Mouse (Mus musculus): ENCODE measurements around the gene Inhba. TPM values are rescaled to one million over a fixed set of nuclear protein-coding genes. Genes with fewer than 3 reads are reported as not detected.

Gene Inhba
- polyA plus RNA-seq, 1 experiment, result 1.8 TPM

DNA sequence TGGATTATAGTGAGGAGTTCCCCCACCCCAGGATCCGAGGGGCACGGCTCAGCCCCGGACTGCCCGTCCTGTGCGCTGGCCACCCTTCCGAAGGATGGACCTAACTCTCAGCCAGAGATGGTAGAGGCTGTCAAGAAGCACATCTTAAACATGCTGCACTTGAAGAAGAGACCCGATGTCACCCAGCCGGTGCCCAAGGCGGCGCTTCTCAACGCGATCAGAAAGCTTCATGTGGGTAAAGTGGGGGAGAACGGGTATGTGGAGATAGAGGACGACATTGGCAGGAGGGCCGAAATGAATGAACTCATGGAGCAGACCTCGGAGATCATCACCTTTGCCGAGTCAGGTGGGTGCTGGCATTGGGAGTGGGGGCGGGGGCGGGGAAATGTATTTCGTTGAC is 5.7 kb downstream of the Inhba start:
- TF ChIP-seq CTCF (IDR thresholded peaks at IDR 0.05; ENCODE audit: borderline replicate concordance, insufficient read depth, low read depth, low read length) (no peak), POLR2A (IDR thresholded peaks at IDR 0.05; ENCODE audit: borderline replicate concordance, insufficient read depth, low read length) (no peak)
- DNase-seq, result no peak
- H3K27me3 ChIP-seq (ENCODE audit: control insufficient read depth, insufficient read depth, low read length), result no peaks in the 10 kb centered on the region; the same call in 1 of the 2 replicates
- H3K27ac ChIP-seq (ENCODE audit: insufficient read depth, low read length), result no peak overlapping the region
- no peaks in the 10 kb centered on the region; the same call in 1 of the 2 replicates for H3K4me1 ChIP-seq (ENCODE audit: control insufficient read depth, insufficient read depth, low read length)
- H3K4me3 ChIP-seq (replicated peaks; ENCODE audit: insufficient read depth, low read depth, low read length), result peak overlapping the region; percentile 41
- 1% methylated on average over 20 of the region's 20 CpGs for WGBS

DNA sequence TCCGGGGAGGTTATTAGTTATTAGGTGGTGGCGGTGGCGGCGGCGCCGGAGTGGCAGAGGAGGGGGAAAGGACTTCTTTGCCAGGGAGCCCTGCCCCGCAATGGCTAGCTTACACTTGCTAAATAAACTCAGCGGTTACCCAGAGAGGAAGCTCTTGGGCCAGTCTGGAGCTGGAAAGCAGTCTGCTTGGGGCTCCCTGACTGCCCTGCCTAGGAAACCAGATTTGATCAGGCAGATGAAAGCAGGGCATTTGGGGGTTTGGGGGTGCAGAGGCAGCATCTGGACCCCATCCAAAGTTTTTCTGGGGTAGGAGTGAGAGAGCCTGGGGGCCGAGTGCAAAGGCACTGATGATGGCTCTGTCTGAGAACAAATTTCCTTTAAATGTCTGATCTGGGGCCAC is 6.1 kb downstream of the Inhba start:
- TF ChIP-seq POLR2A (IDR thresholded peaks at IDR 0.05; ENCODE audit: borderline replicate concordance, insufficient read depth, low read length) (no peak), CTCF (IDR thresholded peaks at IDR 0.05; ENCODE audit: borderline replicate concordance, insufficient read depth, low read depth, low read length) (no peak)
- DNase-seq, result no peak
- H3K27me3 ChIP-seq (ENCODE audit: control insufficient read depth, insufficient read depth, low read length), result no peaks in the 10 kb centered on the region; the same call in 1 of the 2 replicates
- 8% methylated on average over 9 of the region's 9 CpGs for WGBS
- no peak overlapping the region for H3K27ac ChIP-seq (ENCODE audit: insufficient read depth, low read length)
- no peaks in the 10 kb centered on the region; the same call in 1 of the 2 replicates for H3K4me1 ChIP-seq (ENCODE audit: control insufficient read depth, insufficient read depth, low read length)
- peak overlapping the region; percentile 41 for H3K4me3 ChIP-seq (replicated peaks; ENCODE audit: insufficient read depth, low read depth, low read length)

DNA sequence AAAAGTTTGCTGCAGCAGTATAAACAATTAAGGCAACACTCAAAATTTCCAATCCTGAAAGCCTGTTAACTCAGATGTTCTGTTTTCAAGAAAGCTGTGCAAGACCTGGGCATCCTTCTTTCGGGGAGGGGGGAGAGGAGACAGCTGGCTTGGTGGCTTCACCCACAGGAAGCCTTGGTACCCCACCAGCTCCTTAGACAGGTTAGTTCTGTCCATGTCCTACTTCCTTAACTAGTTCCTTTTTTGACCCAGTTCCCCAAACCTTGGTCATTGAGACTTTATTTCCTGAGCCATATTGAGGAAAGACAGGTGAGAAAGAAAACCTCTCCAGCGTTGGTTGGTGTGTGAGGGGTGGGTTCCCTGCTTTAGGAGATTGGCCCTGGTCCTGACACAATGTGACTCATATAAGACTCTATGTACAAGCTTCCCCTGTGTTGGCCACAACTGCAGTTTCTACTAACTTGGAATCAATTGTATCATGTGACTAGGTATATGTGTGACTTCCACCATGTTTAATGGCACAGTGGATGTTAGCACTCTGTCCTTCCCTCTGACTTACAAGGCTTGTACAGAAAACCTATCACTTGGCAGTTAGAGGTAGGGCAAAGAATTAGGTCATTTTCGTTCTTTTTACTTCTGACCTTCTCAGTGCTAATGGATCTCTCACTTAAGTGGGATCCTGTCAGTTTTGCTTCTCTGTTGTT is 7.3 kb downstream of the Inhba start:
- H3K27me3 ChIP-seq (ENCODE audit: control insufficient read depth, insufficient read depth, low read length), result no peaks in the 10 kb centered on the region; the same call in 1 of the 2 replicates
- 89% methylated on average over 3 of the region's 3 CpGs for WGBS
- no peak for DNase-seq
- no peak overlapping the region for H3K27ac ChIP-seq (ENCODE audit: insufficient read depth, low read length)
- no peak overlapping the region for H3K4me3 ChIP-seq (replicated peaks; ENCODE audit: insufficient read depth, low read depth, low read length)
- no peaks in the 10 kb centered on the region; the same call in 1 of the 2 replicates for H3K4me1 ChIP-seq (ENCODE audit: control insufficient read depth, insufficient read depth, low read length)
- TF ChIP-seq CTCF (IDR thresholded peaks at IDR 0.05; ENCODE audit: borderline replicate concordance, insufficient read depth, low read depth, low read length) (no peak), POLR2A (IDR thresholded peaks at IDR 0.05; ENCODE audit: borderline replicate concordance, insufficient read depth, low read length) (no peak)

DNA sequence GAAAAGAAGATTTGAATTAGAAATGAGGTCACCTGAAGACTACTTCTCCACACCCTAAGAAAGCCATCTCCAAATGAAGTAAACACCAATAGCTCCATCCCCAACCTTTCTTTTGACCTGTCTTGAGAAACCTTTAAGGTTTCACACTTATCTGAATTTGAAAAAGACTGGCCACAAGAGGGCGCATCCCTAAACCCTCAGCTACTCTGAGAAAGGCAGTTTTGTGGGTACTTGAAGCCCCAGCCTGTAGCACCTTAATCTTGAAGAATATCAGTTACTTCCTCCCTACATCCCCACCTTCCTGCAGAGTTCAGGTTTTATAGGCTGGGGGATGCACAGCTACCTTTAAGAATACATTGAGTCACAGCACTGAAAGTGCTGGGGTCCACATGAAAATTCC is 9.0 kb downstream of the Inhba start:
- DNase-seq, result peak in 1 of 2 experiments; percentile 15
- no peaks in the 10 kb centered on the region; the same call in 1 of the 2 replicates for H3K27me3 ChIP-seq (ENCODE audit: control insufficient read depth, insufficient read depth, low read length)
- H3K4me3 ChIP-seq (replicated peaks; ENCODE audit: insufficient read depth, low read depth, low read length), result no peak overlapping the region
- WGBS, result 6% methylated on average over 1 of the region's 1 CpGs
- H3K27ac ChIP-seq (ENCODE audit: insufficient read depth, low read length), result no peak overlapping the region
- no peaks in the 10 kb centered on the region; the same call in 1 of the 2 replicates for H3K4me1 ChIP-seq (ENCODE audit: control insufficient read depth, insufficient read depth, low read length)
- TF ChIP-seq POLR2A (IDR thresholded peaks at IDR 0.05; ENCODE audit: borderline replicate concordance, insufficient read depth, low read length) (no peak), CTCF (IDR thresholded peaks at IDR 0.05; ENCODE audit: borderline replicate concordance, insufficient read depth, low read depth, low read length) (no peak; the same call in 1 of the 2 replicates)

DNA sequence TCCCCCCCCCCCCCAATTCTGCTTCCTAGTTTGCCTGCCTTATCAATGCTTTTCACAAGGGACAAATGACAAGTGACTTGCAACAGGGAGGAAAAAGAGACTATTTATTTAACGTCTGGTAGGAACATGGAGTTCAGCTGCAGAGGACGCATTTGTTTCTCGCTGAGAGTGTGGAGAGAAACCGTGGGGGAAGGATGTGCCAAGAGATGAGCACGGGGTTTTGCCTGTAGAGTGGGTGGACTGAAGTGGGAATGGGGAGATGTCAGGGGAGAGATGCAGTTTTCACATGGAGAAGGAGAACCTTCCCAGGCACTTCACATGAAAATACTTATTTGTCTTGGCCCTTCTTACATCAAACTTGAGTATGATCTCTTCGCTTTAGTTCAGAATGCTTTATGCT is 9.5 kb downstream of the Inhba start:
- no peak for DNase-seq
- Histone ChIP-seq H3K4me3 (replicated peaks; ENCODE audit: insufficient read depth, low read depth, low read length) (no peak overlapping the region), H3K27ac (ENCODE audit: insufficient read depth, low read length) (no peak overlapping the region), H3K4me1 (ENCODE audit: control insufficient read depth, insufficient read depth, low read length) (no peaks in the 10 kb centered on the region; the same call in 1 of the 2 replicates), H3K27me3 (ENCODE audit: control insufficient read depth, insufficient read depth, low read length) (no peaks in the 10 kb centered on the region; the same call in 1 of the 2 replicates)
- WGBS, result 57% methylated on average over 6 of the region's 6 CpGs
- TF ChIP-seq CTCF (IDR thresholded peaks at IDR 0.05; ENCODE audit: borderline replicate concordance, insufficient read depth, low read depth, low read length), result no peak
- no peak for TF ChIP-seq POLR2A (IDR thresholded peaks at IDR 0.05; ENCODE audit: borderline replicate concordance, insufficient read depth, low read length)

DNA sequence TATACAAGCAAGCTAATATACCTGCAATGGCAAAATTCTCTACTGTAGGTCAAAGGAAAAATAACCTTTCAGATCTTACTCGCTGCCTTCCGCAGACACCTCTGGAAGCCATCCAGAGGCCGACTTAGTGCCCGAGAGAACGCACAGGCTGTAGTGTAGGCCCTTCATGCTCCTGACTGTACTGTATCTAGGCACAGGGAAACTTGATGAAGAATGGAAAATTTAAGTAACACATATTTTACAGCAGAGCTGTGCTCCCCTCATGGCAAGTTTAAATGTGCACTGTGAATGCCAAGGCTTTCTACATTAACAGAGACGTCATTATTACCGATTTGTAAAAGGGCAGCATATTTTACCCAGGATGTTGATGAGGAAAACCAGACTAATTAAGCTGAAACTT is 10.2 kb downstream of the Inhba start:
- DNase-seq, result no peak
- TF ChIP-seq CTCF (IDR thresholded peaks at IDR 0.05; ENCODE audit: borderline replicate concordance, insufficient read depth, low read depth, low read length) (no peak), POLR2A (IDR thresholded peaks at IDR 0.05; ENCODE audit: borderline replicate concordance, insufficient read depth, low read length) (no peak)
- Histone ChIP-seq H3K27ac (ENCODE audit: insufficient read depth, low read length) (no peak overlapping the region), H3K4me1 (ENCODE audit: control insufficient read depth, insufficient read depth, low read length) (no peaks in the 10 kb centered on the region; the same call in 1 of the 2 replicates), H3K4me3 (replicated peaks; ENCODE audit: insufficient read depth, low read depth, low read length) (no peak overlapping the region), H3K27me3 (ENCODE audit: control insufficient read depth, insufficient read depth, low read length) (no peaks in the 10 kb centered on the region; the same call in 1 of the 2 replicates)
- 83% methylated on average over 7 of the region's 7 CpGs for WGBS

DNA sequence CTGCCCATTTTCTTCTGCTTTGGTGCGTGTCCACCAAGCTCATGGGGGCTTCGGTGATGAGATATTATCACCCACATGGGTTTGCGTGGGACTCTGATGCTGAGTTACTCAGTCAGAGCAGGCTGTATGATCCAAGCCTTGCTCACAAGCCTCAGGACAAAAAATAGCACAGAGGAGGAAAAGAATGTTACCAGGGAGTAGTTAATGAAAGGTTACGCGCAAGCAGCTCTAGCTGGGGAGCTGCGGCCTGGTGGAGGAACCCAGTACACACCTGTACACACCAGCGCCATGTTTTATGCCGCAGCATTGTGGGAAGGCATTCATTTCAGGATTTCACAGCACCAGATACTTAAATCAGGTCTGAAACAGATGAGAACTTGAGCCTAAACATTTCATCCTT is 10.9 kb downstream of the Inhba start:
- peak overlapping the region; percentile 51 for H3K4me3 ChIP-seq (replicated peaks; ENCODE audit: insufficient read depth, low read depth, low read length)
- H3K27ac ChIP-seq (ENCODE audit: insufficient read depth, low read length), result no peak overlapping the region
- no peak for DNase-seq
- no peaks in the 10 kb centered on the region; the same call in 1 of the 2 replicates for H3K27me3 ChIP-seq (ENCODE audit: control insufficient read depth, insufficient read depth, low read length)
- WGBS, result 91% methylated on average over 8 of the region's 8 CpGs
- no peaks in the 10 kb centered on the region; the same call in 1 of the 2 replicates for H3K4me1 ChIP-seq (ENCODE audit: control insufficient read depth, insufficient read depth, low read length)
- TF ChIP-seq CTCF (IDR thresholded peaks at IDR 0.05; ENCODE audit: borderline replicate concordance, insufficient read depth, low read depth, low read length), result no peak
- TF ChIP-seq POLR2A (IDR thresholded peaks at IDR 0.05; ENCODE audit: borderline replicate concordance, insufficient read depth, low read length), result no peak

Measured in cerebellum, adult 2 months (tissue).